Mouse (Mus musculus) right cerebral cortex, postnatal 25 days (tissue): Measurements from ENCODE around the gene Slain1.

Experiments
- DNase-seq: peaks from one replicate; pipeline ENCODE4 v3.0.0; 2022

The Slain1 gene

GRCm38 (mm10) chr14:103667036-103667435 is 17.0 kb downstream of the Slain1 start:
- DNase-seq, result no peak

GRCm38 (mm10) chr14:103679395-103680217 is 29.6 kb downstream of the Slain1 start:
- no peak for DNase-seq

GRCm38 (mm10) chr14:103680285-103680819 is 30.3 kb downstream of the Slain1 start:
- no peak for DNase-seq

- DNase-seq, result no peak
These were observed 32.8 kb downstream of the Slain1 start for GRCm38 (mm10) chr14:103682633-103683390.

GRCm38 (mm10) chr14:103686994-103687393 is 37.0 kb downstream of the Slain1 start:
- DNase-seq, result no peak

GRCm38 (mm10) chr14:103694295-103694694 is 44.3 kb downstream of the Slain1 start:
- no peak for DNase-seq

- DNase-seq, result no peak
These were observed 45.6 kb downstream of the Slain1 start for GRCm38 (mm10) chr14:103695620-103696019.

- DNase-seq, result no peak
These were observed 47.1 kb downstream of the Slain1 start for GRCm38 (mm10) chr14:103697101-103697500.

GRCm38 (mm10) chr14:103699308-103699707 is 49.3 kb downstream of the Slain1 start:
- no peak for DNase-seq

GRCm38 (mm10) chr14:103702516-103702915 is 52.5 kb downstream of the Slain1 start:
- DNase-seq, result no peak

- DNase-seq, result no peak
These were observed 54.7 kb downstream of the Slain1 start for GRCm38 (mm10) chr14:103704771-103705170.

GRCm38 (mm10) chr14:103706347-103706746 is 56.3 kb downstream of the Slain1 start:
- no peak for DNase-seq

GRCm38 (mm10) chr14:103708601-103709000 is 58.6 kb downstream of the Slain1 start:
- no peak for DNase-seq

GRCm38 (mm10) chr14:103709261-103709660 is 59.2 kb downstream of the Slain1 start:
- no peak for DNase-seq

GRCm38 (mm10) chr14:103712986-103713385 is 63.0 kb downstream of the Slain1 start:
- no peak for DNase-seq

- no peak for DNase-seq
These were observed 67.5 kb downstream of the Slain1 start for GRCm38 (mm10) chr14:103717516-103717915.

- DNase-seq, result no peak
These were observed 68.0 kb downstream of the Slain1 start for GRCm38 (mm10) chr14:103717979-103718378.

- DNase-seq, result no peak
These were observed 68.4 kb downstream of the Slain1 start for GRCm38 (mm10) chr14:103718393-103718792.

- peak; percentile 83 for DNase-seq
These were observed 69.0 kb downstream of the Slain1 start for GRCm38 (mm10) chr14:103718836-103719575.

- DNase-seq, result no peak
These were observed 70.1 kb downstream of the Slain1 start for GRCm38 (mm10) chr14:103720163-103720562.

- peak; percentile 40 for DNase-seq
These were observed 70.8 kb downstream of the Slain1 start for GRCm38 (mm10) chr14:103720637-103721355.

GRCm38 (mm10) chr14:103723314-103723713 is 73.3 kb downstream of the Slain1 start:
- DNase-seq, result no peak
